Mouse (Mus musculus) liver, embryonic 12.5 days (tissue): ENCODE results near the gene Agbl5. TPM values are rescaled to one million over a fixed set of nuclear protein-coding genes. Genes with fewer than 3 reads are reported as not detected.
A peak's percentile ranks its signal among the peaks of the same experiment; 100 is the strongest.

Source experiments
- ATAC-seq: fragments of 200-750 bp; cut with Nextera tagmentation; 2 replicates; pipeline ENCODE4 v1.8.0; 2017; ENCODE audit warnings: moderate number of reproducible peaks, mild to moderate bottlenecking, moderate library complexity
- H3K27ac ChIP-seq: fragments of 300-500 bp; sonication (generic); 2 replicates; pipeline ENCODE4 v1.5.1; 2016; ENCODE audit warnings: mild to moderate bottlenecking
- H3K27me3 ChIP-seq: fragments of 300-500 bp; sonication (generic); replicated peaks from 2 replicates; pipeline ENCODE4 v1.6.1; 2016; ENCODE audit warnings: mild to moderate bottlenecking, moderate library complexity
- H3K36me3 ChIP-seq: fragments of 300-500 bp; sonication (generic); 2 replicates; pipeline ENCODE4 v1.6.1; 2016; ENCODE audit warnings: mild to moderate bottlenecking, moderate library complexity
- H3K4me1 ChIP-seq: fragments of 300-500 bp; sonication (generic); 2 replicates; pipeline ENCODE4 v1.6.1; 2016
- H3K4me2 ChIP-seq: fragments of 300-500 bp; sonication (generic); 2 replicates; pipeline ENCODE4 v1.6.1; 2016; ENCODE audit warnings: mild to moderate bottlenecking, moderate library complexity
- H3K4me3 ChIP-seq: fragments of 300-500 bp; sonication (generic); 2 replicates; pipeline ENCODE4 v1.5.1; 2016; ENCODE audit warnings: mild to moderate bottlenecking, moderate library complexity
- H3K9ac ChIP-seq: fragments of 300-500 bp; sonication (generic); 2 replicates; pipeline ENCODE4 v1.6.1; 2016; ENCODE audit warnings: mild to moderate bottlenecking, moderate library complexity
- H3K9me3 ChIP-seq: fragments of 300-500 bp; sonication (generic); replicated peaks from 2 replicates; pipeline ENCODE4 v1.6.1; 2016; ENCODE audit warnings: mild to moderate bottlenecking, moderate library complexity
- WGBS: fragments of 180-500 bp; shearing (Covaris S2); methylation state at CpG from one replicate; pipeline ENCODE4 v1.1.7; 2016; ENCODE audit not compliant: insufficient replicate concordance; 5-methylcytosine and 5-hydroxymethylcytosine counted together
- polyA plus RNA-seq: library from polyadenylated mRNA; unstranded; fragments of >200 nt; fragmentation: Nextera tagmentation; extraction: Ambion mirVana; gene quantifications from 2 replicates; pipeline ENCODE4 v1.2.1, GENCODE M21; 2016

The Agbl5 gene
- polyA plus RNA-seq, 1 experiment from 2014 or later = 7.2 TPM

- H3K27me3 ChIP-seq = peaks cover 22% of the 10 kb centered on the region
- peak within 1 kb of the TSS; percentile 48 for H3K4me3 ChIP-seq
- peak within 1 kb of the TSS; percentile 72 for H3K4me2 ChIP-seq
- peak within 1 kb of the TSS; percentile 57 for H3K9ac ChIP-seq
- peak; percentile 41; the same call in 1 of the 2 replicates for ATAC-seq
- peaks cover 16% of the 10 kb centered on the region for H3K4me1 ChIP-seq
- no peak within 1 kb of the TSS for H3K27ac ChIP-seq
- no peaks in the 10 kb centered on the region for H3K9me3 ChIP-seq
- H3K36me3 ChIP-seq = no peaks in the 10 kb centered on the region
- 8% methylated on average over 44 of the region's 44 CpGs for WGBS
These were observed 56.7 kb downstream of the Agbl5 start, which contains the start of gene Cgref1 for GRCm38 (mm10) chr5:30944956-30945781. TSS of gene Cgref1 (minus strand) at chr5:30945591.

DNA sequence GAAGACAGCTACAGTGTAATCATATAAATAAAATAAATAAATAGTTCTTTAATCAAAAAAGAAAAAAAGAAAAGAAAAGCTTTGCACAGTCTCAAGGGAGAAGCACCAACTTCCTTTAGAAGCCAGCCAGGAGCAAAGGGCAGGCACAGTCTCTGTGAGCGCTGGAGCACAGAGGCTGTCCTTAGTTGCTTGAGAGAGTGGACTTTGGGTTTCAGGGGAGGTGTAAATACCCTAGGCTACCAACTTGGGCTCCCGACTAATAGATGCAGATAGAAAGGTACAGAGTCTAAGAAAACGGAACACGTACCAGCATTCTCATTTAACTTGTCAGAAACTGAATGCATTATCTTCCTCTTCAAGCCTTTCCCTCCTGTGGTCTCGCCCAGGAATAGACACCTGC, 60.1 kb downstream of the Agbl5 start:
- 68% methylated on average over 5 of the region's 5 CpGs for WGBS
- ATAC-seq = no peak
- H3K4me2 ChIP-seq = no peak overlapping the region

DNA sequence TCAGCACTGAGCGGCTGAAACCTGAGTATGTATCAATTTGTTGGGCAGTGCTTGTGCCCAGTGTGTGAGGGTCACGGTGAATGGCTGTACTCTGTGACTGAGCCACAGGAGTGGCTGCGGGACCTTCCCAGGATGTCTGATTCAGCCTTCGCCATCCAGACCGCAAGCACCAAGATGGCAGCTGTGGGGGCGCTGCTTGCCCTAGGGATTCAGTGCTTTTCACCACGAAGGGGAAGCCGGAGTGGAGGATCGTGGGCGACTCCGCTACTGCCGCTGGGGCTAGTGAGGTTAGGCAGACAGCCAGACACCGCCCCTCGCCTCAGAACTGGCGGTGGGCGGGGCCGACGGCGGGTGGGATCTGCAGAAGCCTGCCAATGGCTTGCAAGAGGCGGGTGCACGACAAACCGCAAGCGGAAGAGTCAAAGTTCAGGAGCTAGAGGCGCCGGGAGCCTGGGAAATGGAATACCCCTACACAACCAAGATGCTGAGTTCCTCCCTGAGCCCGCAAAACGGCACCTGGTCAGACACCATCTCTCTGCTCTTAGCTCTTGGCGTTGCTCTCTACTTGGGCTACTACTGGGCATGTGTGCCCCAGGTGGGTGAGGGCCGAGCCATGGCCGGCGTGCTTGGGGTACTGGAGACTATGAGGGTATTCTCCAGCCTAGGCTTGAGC, 61.3 kb downstream of the Agbl5 start:
- Histone ChIP-seq H3K9me3 (no peaks in the 10 kb centered on the region), H3K27me3 (peaks cover 16% of the 10 kb centered on the region), H3K9ac (peak overlapping the region; percentile 79), H3K27ac (peak overlapping the region; percentile 71), H3K36me3 (peaks cover 30% of the 10 kb centered on the region), H3K4me3 (peak overlapping the region; percentile 74), H3K4me2 (peak overlapping the region; percentile 91), H3K4me1 (peaks cover 26% of the 10 kb centered on the region)
- under 1% methylated on average over 31 of the region's 31 CpGs for WGBS
- ATAC-seq = peak; percentile 90

More for the DNA sequence above, 60.1 kb downstream of the Agbl5 start:
- H3K36me3 ChIP-seq = peaks cover 18% of the 10 kb centered on the region
- H3K27ac ChIP-seq = no peak overlapping the region
- no peak overlapping the region for H3K4me3 ChIP-seq
- H3K9ac ChIP-seq = no peak overlapping the region
- H3K9me3 ChIP-seq = no peaks in the 10 kb centered on the region
- H3K27me3 ChIP-seq = peaks cover 22% of the 10 kb centered on the region
- H3K4me1 ChIP-seq = peaks cover 26% of the 10 kb centered on the region

- H3K36me3 ChIP-seq = peaks cover 37% of the 10 kb centered on the region
- peak overlapping the region; percentile 79 for H3K9ac ChIP-seq
- 73% methylated on average over 4 of the region's 4 CpGs for WGBS
- H3K4me1 ChIP-seq = peaks cover 20% of the 10 kb centered on the region
- no peaks in the 10 kb centered on the region for H3K9me3 ChIP-seq
- H3K4me3 ChIP-seq = peak overlapping the region; percentile 74
- H3K27me3 ChIP-seq = peaks cover 10% of the 10 kb centered on the region
- ATAC-seq = no peak
- H3K27ac ChIP-seq = peak overlapping the region; percentile 68
- peak overlapping the region; percentile 91 for H3K4me2 ChIP-seq
These were observed 62.0 kb downstream of the Agbl5 start for GRCm38 (mm10) chr5:30950451-30950850.

DNA sequence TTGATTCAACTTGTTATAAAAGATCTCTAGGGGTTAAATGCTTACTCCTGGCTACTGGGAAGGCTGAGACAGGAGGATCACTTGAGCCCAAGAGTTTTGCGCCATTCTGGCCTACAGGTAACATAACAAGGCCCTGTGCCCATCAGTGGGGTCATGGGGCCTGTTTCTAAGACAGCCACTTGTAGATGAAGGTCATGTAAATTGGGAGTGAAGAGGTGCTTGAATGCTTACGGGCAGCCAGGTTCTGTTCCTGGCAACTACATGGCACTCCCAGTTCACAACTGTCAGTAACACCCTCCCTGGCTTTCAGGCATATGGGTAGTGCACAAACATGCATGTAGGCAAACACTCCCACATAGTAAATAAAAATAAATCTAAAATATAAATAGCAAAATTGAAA, 62.4 kb downstream of the Agbl5 start:
- H3K4me3 ChIP-seq = peak overlapping the region; percentile 74; the same call in 1 of the 2 replicates

DNA sequence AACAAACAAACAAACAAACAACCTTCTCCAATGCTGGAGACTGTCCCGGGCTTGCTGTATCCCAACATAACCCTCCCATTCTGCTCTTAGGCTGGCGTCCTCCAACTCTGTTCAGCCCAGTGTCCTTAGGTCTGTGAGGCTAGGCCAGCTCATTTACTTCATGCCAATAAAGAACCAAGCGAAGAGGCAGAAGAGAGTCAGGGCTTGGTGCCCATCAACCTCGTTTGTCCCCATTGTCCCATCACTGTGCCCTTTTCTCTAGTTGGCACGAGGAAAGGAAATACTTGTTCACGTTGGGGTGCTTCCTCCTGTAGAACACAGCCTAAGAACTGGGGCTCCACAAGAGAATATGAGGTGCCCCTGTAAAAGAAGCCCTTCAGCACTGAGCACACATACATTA, 63.2 kb downstream of the Agbl5 start:
- H3K4me1 ChIP-seq = peaks cover 20% of the 10 kb centered on the region
- H3K4me2 ChIP-seq = no peak overlapping the region
- no peak overlapping the region for H3K27ac ChIP-seq
- no peak overlapping the region for H3K9ac ChIP-seq
- WGBS = 78% methylated on average over 6 of the region's 6 CpGs
- peaks cover 44% of the 10 kb centered on the region for H3K36me3 ChIP-seq
- ATAC-seq = no peak
- H3K9me3 ChIP-seq = no peaks in the 10 kb centered on the region
- no peaks in the 10 kb centered on the region for H3K27me3 ChIP-seq
- H3K4me3 ChIP-seq = no peak overlapping the region

More for the DNA sequence above, 62.4 kb downstream of the Agbl5 start:
- no peaks in the 10 kb centered on the region for H3K9me3 ChIP-seq
- H3K27ac ChIP-seq = no peak overlapping the region
- peaks cover 20% of the 10 kb centered on the region for H3K4me1 ChIP-seq
- WGBS = 85% methylated on average over 2 of the region's 2 CpGs
- no peak for ATAC-seq
- peaks cover 5% of the 10 kb centered on the region for H3K27me3 ChIP-seq
- peak overlapping the region; percentile 91 for H3K4me2 ChIP-seq
- peaks cover 41% of the 10 kb centered on the region for H3K36me3 ChIP-seq
- H3K9ac ChIP-seq = peak overlapping the region; percentile 79; the same call in 1 of the 2 replicates

DNA sequence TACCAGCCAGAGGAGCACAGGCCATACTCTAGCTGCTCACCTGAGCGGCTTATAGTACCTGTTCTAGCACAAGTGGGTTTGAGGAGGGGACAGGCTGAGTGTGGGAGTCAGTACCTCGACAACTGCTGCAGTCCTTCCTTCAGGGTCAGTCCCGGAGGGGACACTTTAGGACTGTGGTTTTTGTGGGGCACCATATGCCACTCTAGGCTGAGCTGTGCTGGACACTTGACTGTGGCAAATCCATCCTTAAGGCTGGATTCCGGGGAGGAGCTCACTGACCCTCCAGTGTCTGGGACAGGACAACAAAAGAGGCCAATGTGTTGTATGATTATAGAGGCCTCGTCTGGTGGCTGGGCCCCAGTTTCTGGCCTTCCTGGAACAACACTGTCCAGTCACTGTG, 64.1 kb downstream of the Agbl5 start:
- Histone ChIP-seq H3K27me3 (no peaks in the 10 kb centered on the region), H3K9me3 (no peaks in the 10 kb centered on the region), H3K27ac (0 out of 2 replicates have a peak overlapping the region, but pooled peaks have one; percentile 20), H3K4me1 (peaks cover 23% of the 10 kb centered on the region), H3K4me3 (no peak overlapping the region), H3K9ac (0 out of 2 replicates have a peak overlapping the region, but pooled peaks have one; percentile 1), H3K4me2 (no peak overlapping the region), H3K36me3 (peaks cover 50% of the 10 kb centered on the region)
- ATAC-seq = no peak
- 73% methylated on average over 5 of the region's 5 CpGs for WGBS

DNA sequence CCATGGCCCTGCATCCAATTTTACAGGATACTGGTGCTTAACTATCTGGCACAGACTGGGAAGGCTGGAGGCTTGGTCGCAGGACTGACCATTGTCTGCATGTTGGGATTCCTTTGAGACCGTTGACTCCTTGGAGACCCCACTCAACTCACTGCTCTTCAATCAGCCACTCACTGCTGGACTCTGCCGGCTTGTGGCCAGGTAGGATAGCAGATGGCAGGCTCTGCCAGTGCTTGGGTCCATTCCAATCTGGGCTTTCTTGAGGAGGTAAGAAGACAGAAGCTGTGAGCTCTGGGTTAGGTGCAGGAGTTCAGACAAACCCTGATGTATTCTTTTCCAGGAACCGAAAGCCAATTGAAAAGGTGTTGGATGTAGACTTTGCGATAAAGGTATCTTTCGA, 65.6 kb downstream of the Agbl5 start:
- ATAC-seq = no peak

DNA sequence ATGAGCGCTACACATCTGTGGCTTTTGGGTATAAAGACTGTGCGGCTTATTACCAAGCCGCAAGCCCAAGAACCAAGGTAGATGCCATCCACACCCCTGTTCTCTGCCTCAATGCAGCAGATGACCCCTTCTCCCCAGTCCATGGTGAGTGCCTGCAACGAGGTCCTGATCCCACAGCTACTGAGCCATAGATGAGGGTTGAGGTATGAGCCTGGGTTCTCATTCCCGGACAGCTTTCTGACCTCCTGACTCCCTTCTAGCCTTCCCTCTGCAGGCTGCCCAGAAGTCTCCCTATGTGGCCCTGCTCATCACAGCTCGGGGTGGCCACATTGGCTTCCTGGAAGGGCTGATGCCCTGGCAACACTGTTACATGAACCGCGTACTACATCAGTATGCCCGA, 66.1 kb downstream of the Agbl5 start:
- 91% methylated on average over 9 of the region's 9 CpGs for WGBS
- Histone ChIP-seq H3K4me3 (no peak overlapping the region), H3K27ac (no peak overlapping the region), H3K4me2 (no peak overlapping the region), H3K4me1 (peaks cover 34% of the 10 kb centered on the region), H3K9me3 (no peaks in the 10 kb centered on the region), H3K36me3 (peaks cover 65% of the 10 kb centered on the region), H3K27me3 (no peaks in the 10 kb centered on the region), H3K9ac (no peak overlapping the region)
- no peak for ATAC-seq

More for the DNA sequence above, 65.6 kb downstream of the Agbl5 start:
- Histone ChIP-seq H3K27ac (no peak overlapping the region), H3K9me3 (no peaks in the 10 kb centered on the region), H3K9ac (no peak overlapping the region), H3K4me1 (peaks cover 35% of the 10 kb centered on the region), H3K27me3 (no peaks in the 10 kb centered on the region), H3K36me3 (peaks cover 65% of the 10 kb centered on the region), H3K4me2 (no peak overlapping the region), H3K4me3 (no peak overlapping the region)
- WGBS = 91% methylated on average over 6 of the region's 6 CpGs

GRCm38 (mm10) chr5:30955751-30956150, 67.3 kb downstream of the Agbl5 start:
- Histone ChIP-seq H3K4me3 (no peak overlapping the region), H3K36me3 (peaks cover 65% of the 10 kb centered on the region), H3K27ac (no peak overlapping the region), H3K9ac (no peak overlapping the region), H3K27me3 (no peaks in the 10 kb centered on the region), H3K9me3 (no peaks in the 10 kb centered on the region), H3K4me2 (no peak overlapping the region), H3K4me1 (peaks cover 30% of the 10 kb centered on the region)
- no peak for ATAC-seq
- WGBS = 89% methylated on average over 6 of the region's 6 CpGs
